ENCODE assay signal across 15 mouse cellular contexts in genomic region chr10:40857599-40857998, GRCm38 (mm10). TPM values are rescaled to one million over a fixed set of nuclear protein-coding genes. Genes with fewer than 3 reads are reported as not detected.
DNase-seq lines count a peak whose midpoint lies in the region; ATAC-seq and TF ChIP-seq lines count a peak whose summit lies in the region.
"Had no signal": no experiment of that assay in that cellular context is flagged by ENCODE, and none has a peak within 500 bp of the region (broad histone marks: within the 10 kb centered on the region; RNA-seq: fewer than 3 reads in every experiment).

No protein-coding gene starts in this region.

- no peak overlapping the region for H3K27ac ChIP-seq in liver, adult 2 months (replicated peaks; ENCODE audit: insufficient read depth, low read depth, low read length)
- no peak overlapping the region for H3K27ac ChIP-seq in liver, embryonic 11.5 days (ENCODE audit: low read depth, low read length)
- H3K27ac ChIP-seq: liver, embryonic 13.5 days; midbrain, embryonic 12.5 days had no signal

- H3K4me3 ChIP-seq in liver, adult 2 months (ENCODE audit: insufficient read depth, low read depth, low read length) = no peak overlapping the region
- H3K4me3 ChIP-seq in liver, embryonic 11.5 days (ENCODE audit: low read depth, low read length) = no peak overlapping the region
- H3K4me3 ChIP-seq in lung, adult 2 months (replicated peaks; ENCODE audit: extremely low read depth, low read depth, low read length) = no peak overlapping the region
- H3K4me3 ChIP-seq: liver, embryonic 13.5 days; midbrain, embryonic 12.5 days had no signal

- H3K9ac ChIP-seq in liver, adult 2 months (ENCODE audit: low read depth, low read length) = no peak overlapping the region
- no peak overlapping the region for H3K9ac ChIP-seq in liver, embryonic 11.5 days (ENCODE audit: low read depth, low read length)
- H3K9ac ChIP-seq: liver, embryonic 13.5 days; midbrain, embryonic 12.5 days had no signal

- TF ChIP-seq CTCF in liver, adult 2 months (IDR thresholded peaks at IDR 0.05; ENCODE audit: low read depth, low read length) = no peak
- TF ChIP-seq CTCF in brain, embryonic 14.5 days (IDR thresholded peaks at IDR 0.05; ENCODE audit: borderline replicate concordance, extremely low read depth, insufficient read depth, insufficient read length) = no peak
- TF ChIP-seq CTCF in lung, adult 2 months (IDR thresholded peaks at IDR 0.05; ENCODE audit: insufficient read depth, low read length) = no peak

- intact Hi-C loops in heart, postnatal 25 days (cut with DNase I) = no loop called here

- H3K4me2 ChIP-seq in liver, embryonic 11.5 days = no peak overlapping the region
- H3K4me2 ChIP-seq: liver, embryonic 13.5 days; midbrain, embryonic 12.5 days had no signal

- H3K79me2 ChIP-seq in liver, adult 2 months (ENCODE audit: control insufficient read depth, insufficient read depth, low read length) = peaks cover 11% of the 10 kb centered on the region; the same call in 1 of the 2 replicates

- no peaks in the 10 kb centered on the region for H3K27me3 ChIP-seq in liver, adult 2 months (ENCODE audit: control insufficient read depth, insufficient read depth, low read length)
- H3K27me3 ChIP-seq in liver, embryonic 11.5 days (replicated peaks; ENCODE audit: control insufficient read depth, insufficient read depth, low read length) = no peaks in the 10 kb centered on the region
- H3K27me3 ChIP-seq: liver, embryonic 13.5 days; midbrain, embryonic 12.5 days had no signal

- peaks cover 4% of the 10 kb centered on the region for H3K36me3 ChIP-seq in liver, adult 2 months (ENCODE audit: control insufficient read depth, insufficient read depth, low read length)
- H3K36me3 ChIP-seq in liver, embryonic 11.5 days (ENCODE audit: control insufficient read depth, insufficient read depth, low read length) = peaks cover 2% of the 10 kb centered on the region; the same call in 1 of the 2 replicates
- H3K36me3 ChIP-seq: midbrain, embryonic 12.5 days had no signal

- no peak for ATAC-seq in liver, embryonic 11.5 days (replicated peaks; ENCODE audit: low FRiP score)
- ATAC-seq: intestine, embryonic 16.5 days had no signal

- 51% methylated on average over 8 of the region's 8 CpGs for WGBS in liver, adult 2 months
- 86% methylated on average over 8 of the region's 8 CpGs for WGBS in liver, embryonic 11.5 days
- 65% methylated on average over 8 of the region's 8 CpGs for WGBS in lung, adult 2 months

- no peak for TF ChIP-seq POLR2A in liver, adult 2 months (IDR thresholded peaks at IDR 0.05; ENCODE audit: extremely low read depth, insufficient read depth, low read length)
- TF ChIP-seq POLR2A in brain, embryonic 14.5 days (IDR thresholded peaks at IDR 0.05; ENCODE audit: borderline replicate concordance, extremely low read depth, insufficient read depth, insufficient read length, poor library complexity, severe bottlenecking) = no peak
- no peak for TF ChIP-seq POLR2A in lung, adult 2 months (IDR thresholded peaks at IDR 0.05; ENCODE audit: borderline replicate concordance, extremely low read depth, low read depth, low read length)

- no peaks in the 10 kb centered on the region for H3K4me1 ChIP-seq in liver, adult 2 months (ENCODE audit: control insufficient read depth, insufficient read depth, low read length)
- no peaks in the 10 kb centered on the region for H3K4me1 ChIP-seq in liver, embryonic 11.5 days (replicated peaks; ENCODE audit: control insufficient read depth, insufficient read depth, low read length)
- H3K4me1 ChIP-seq in lung, adult 2 months (ENCODE audit: control insufficient read depth, insufficient read depth, low read length) = no peaks in the 10 kb centered on the region
- H3K4me1 ChIP-seq: liver, embryonic 13.5 days; midbrain, embryonic 12.5 days had no signal

- no peaks in the 10 kb centered on the region for H3K9me3 ChIP-seq in liver, embryonic 11.5 days (ENCODE audit: control insufficient read depth, low read length)
- H3K9me3 ChIP-seq: liver, embryonic 13.5 days; midbrain, embryonic 12.5 days had no signal

- peak; percentile 81 for DNase-seq in heart, adult 11 months
- DNase-seq in heart, postnatal 25 days (ENCODE audit: low spot score) = no peak
- DNase-seq in liver, adult 2 months (ENCODE audit: extremely low read depth, low read depth, low spot score) = peak; percentile 4
- DNase-seq in liver, embryonic 11.5 days (ENCODE audit: low spot score) = no peak
- peak; percentile 66 for DNase-seq in brain, embryonic 14.5 days (ENCODE audit: low read depth)
- DNase-seq in cerebellum, adult 9-11 months = peak; percentile 84
- no peak for DNase-seq in lung, adult 2 months
- DNase-seq in lung, postnatal 36 days = no peak
- DNase-seq: B cell, adult 2 months; gastrocnemius, postnatal 36 days; kidney, postnatal 10 days; liver, embryonic 13.5 days; lung, postnatal 10 days had no signal

RNA-seq across cellular contexts. Expression of gene Cdc40, which starts 25.5 kb away (rescaled TPM):
- total RNA-seq in heart, postnatal 25 days (2021) = 10 to 100 TPM; 19.1 to 20.2 TPM
- total RNA-seq in liver, adult 2 months (2014; rRNA removed) = 15.9 and 16.1 TPM in 2 replicates
- 11.1 and 12.8 TPM in 2 replicates for polyA plus RNA-seq in liver, adult 2 months (2012; rRNA removed)
- polyA plus RNA-seq in liver, embryonic 11.5 days (2014; fragmentation: Nextera tagmentation; extraction: Ambion mirVana) = 33.8 and 37.1 TPM in 2 replicates
- 21.5 and 24.4 TPM in 2 replicates for polyA plus RNA-seq in brain, embryonic 14.5 days (2012; rRNA removed)
- 10.9 and 11.8 TPM in 2 replicates for polyA plus RNA-seq in lung, adult 2 months (2012; rRNA removed)

RNA-seq across cellular contexts. Expression of gene Wasf1, which starts 25.7 kb away (rescaled TPM):
- under 1 TPM; 0.70 to 0.78 TPM for total RNA-seq in heart, postnatal 25 days (2021)
- total RNA-seq in liver, adult 2 months (2014; rRNA removed) = 0.54 and 0.55 TPM in 2 replicates
- polyA plus RNA-seq in liver, adult 2 months (2012; rRNA removed) = 0.69 and 0.77 TPM in 2 replicates
- 11.3 and 13.8 TPM in 2 replicates for polyA plus RNA-seq in liver, embryonic 11.5 days (2014; fragmentation: Nextera tagmentation; extraction: Ambion mirVana)
- polyA plus RNA-seq in brain, embryonic 14.5 days (2012; rRNA removed) = 63.5 and 90.5 TPM in 2 replicates
- polyA plus RNA-seq in lung, adult 2 months (2012; rRNA removed) = 0.86 and 0.98 TPM in 2 replicates

Comparison
In these comparisons a context has a peak if more than half of its experiments do, and no peak if none do; other contexts are left out.
1. DNase-seq: peak in heart, adult 11 months (single experiment), liver, adult 2 months (single experiment), brain, embryonic 14.5 days (single experiment) and cerebellum, adult 9-11 months (single experiment); none in heart, postnatal 25 days (single experiment), liver, embryonic 11.5 days (single experiment), lung, adult 2 months (single experiment) and lung, postnatal 36 days (single experiment).